ENCODE assay signal across 16 mouse cellular contexts in the genomic region with DNA sequence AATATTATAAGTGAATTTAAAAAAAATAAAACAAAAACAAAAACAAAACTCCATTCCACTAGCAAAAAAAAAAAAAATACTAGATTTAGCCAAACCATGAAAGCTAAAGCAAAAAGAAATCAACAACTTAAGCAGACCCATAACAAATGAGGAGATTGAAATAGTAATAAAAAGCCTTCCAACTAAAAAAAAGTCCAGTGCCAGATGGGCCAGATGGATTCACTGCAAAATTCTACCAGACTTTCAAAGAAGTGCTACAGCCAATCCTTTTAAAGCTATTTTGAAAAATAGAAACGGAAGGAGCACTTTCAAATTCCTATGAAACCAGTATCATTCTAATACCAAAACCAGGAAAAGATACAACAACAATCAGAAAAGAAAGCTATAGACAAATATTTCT. TPM values are rescaled to one million over a fixed set of nuclear protein-coding genes. Genes with fewer than 3 reads are reported as not detected.
DNase-seq lines count a peak whose midpoint lies in the region; ATAC-seq lines count a peak whose summit lies in the region.
"Had no signal": no experiment of that assay in that cellular context is flagged by ENCODE, and none has a peak within 500 bp of the region (broad histone marks: within the 10 kb centered on the region; RNA-seq: fewer than 3 reads in every experiment).

No protein-coding gene starts in this region.

- peak; percentile 52; the same call in 1 of the 2 replicates for ATAC-seq in frontal cortex, adult (ENCODE audit: low TSS enrichment)
- ATAC-seq: forebrain, embryonic 15.5 days had no signal

- no peak for DNase-seq in frontal cortex, adult 2 months (ENCODE audit: extremely low spot score in 1 of 2, low spot score in 1 of 2)
- DNase-seq in right cerebral cortex, adult 18-20 months: peak; percentile 20
- DNase-seq in right cerebral cortex, postnatal 14 days: no peak
- no peak for DNase-seq in cerebellum, adult 9-11 months
- DNase-seq: adrenal gland, adult 2 months; adrenal gland, postnatal 10 days; adrenal gland, postnatal 25 days; cerebellum, adult 11-12 months; cerebellum, adult 2 months; cerebellum, adult 9-10 months; cerebellum, postnatal 14 days; cerebellum, postnatal 36 days; embryo, embryonic 11 days had no signal

RNA-seq across cellular contexts. Expression of gene Cdkl5, which starts 11.8 kb away (rescaled TPM):
- polyA plus RNA-seq in frontal cortex, adult 2 months (2012; rRNA removed): 31.8 and 33.9 TPM in 2 replicates
- polyA plus RNA-seq: erythroblast, embryonic 14.5 days had no signal
